Mouse (Mus musculus) left cerebral cortex, postnatal 36 days (tissue): ENCODE measurements at regions not wholly inside any gene's neighbourhood (a gene's known extent, or its start where the extent isn't known, plus 50 kb on each side); places are given as distances from the start of the nearest gene placed in this dataset.

Experiments
- DNase-seq, 2 experiments: peaks; one replicate each; pipeline ENCODE4 v3.0.0; 2021 to 2022; ENCODE audit warnings: low spot score in 2 of 2, mixed read lengths in 1 of 2
- intact Hi-C: fragments of 180-260 bp; cut with DNase I; formaldehyde crosslinking; loops from one replicate; pipeline ENCODE4 v1.15.1; 2025

GRCm38 (mm10) chr5:91721231-91722096 is 204.0 kb downstream of the Parm1 start:
- intact Hi-C loops, result no loop called here
- DNase-seq, result no peak

DNA sequence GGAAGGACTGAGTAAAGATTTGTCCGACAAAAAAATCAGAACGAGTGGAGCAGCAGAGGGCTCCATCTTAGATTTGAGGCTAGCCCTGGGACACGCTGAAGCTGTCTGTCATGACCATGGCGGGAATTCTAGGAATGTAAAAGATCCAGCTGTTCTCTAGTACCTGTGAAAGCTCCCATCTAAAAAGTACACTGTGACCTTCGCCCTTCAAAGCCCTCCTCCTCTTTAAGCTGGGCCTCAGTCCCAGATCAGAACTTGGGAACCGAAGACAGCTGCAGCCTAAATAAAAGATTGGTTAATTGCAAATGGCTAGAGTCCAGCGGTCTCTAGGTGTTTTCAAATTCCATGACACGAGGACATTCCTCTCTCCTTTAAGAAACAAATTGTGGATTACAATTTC is 195.6 kb downstream of the Parm1 start:
- intact Hi-C loops, result no loop called here
- DNase-seq, result no peak

DNA sequence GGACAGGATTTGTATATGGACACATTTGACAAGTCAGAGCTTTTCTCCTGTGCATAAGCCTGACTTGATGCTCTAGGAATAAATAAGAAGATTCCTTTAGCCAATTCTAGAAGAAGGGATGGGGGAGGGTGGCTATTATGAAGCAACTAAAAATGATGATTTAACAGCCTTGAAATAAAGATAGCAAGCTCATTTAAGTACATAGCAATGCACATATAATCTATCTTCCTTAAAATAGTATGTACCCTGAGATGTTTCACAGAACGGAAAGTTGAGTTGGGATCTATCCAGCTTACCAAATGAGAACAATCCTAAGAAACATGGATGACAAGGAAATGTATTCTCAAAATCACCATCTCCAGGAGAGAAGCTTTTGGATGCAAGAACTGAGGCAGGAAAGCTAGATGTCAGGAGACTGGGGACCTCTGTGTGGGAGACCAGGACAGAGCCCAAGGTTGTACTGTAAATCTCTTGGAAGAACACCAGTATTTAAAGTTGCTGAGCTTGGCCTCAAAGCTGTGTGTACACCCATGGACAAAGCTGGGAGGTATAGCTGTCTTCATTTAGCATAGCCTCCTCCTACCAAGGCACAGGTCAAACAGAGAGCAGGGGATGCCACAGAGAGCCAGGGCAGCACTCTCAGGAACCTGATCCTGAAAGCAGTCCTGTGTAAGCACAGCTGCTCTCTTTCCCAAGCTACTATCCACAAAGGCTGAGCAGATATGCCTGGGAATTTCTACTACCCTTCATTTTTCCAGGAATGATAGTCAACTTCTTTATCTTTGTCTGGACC is 192.3 kb downstream of the Parm1 start:
- DNase-seq, result peak in 1 of 2 experiments; percentile 9
- intact Hi-C loops, result no loop called here

DNA sequence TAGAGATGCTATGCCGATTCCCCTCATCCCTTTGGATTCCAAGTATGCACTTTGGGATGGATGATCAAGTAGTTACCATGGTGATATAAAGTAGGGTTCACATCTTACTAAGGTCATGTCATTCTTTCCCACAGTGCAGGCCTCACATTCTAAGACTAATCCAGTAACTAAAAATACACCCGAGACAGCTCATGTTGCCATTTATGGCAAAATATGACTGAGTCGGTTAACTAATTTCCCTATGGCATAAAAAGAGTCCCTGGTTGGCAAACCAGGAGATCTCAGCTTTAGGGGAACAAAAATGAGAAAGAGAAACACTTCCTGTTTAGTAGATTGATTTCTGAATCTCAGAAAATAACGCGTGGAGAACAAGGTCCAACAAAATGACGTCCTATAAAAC is 190.7 kb downstream of the Parm1 start:
- intact Hi-C loops, result no loop called here
- DNase-seq, result no peak

GRCm38 (mm10) chr5:91697075-91697474 is 179.7 kb downstream of the Parm1 start:
- no peak for DNase-seq
- intact Hi-C loops, result no loop called here

GRCm38 (mm10) chr5:91696532-91696931 is 179.1 kb downstream of the Parm1 start:
- no peak for DNase-seq
- intact Hi-C loops, result no loop called here

- intact Hi-C loops, result no loop called here
- no peak for DNase-seq
These were observed 178.2 kb downstream of the Parm1 start for GRCm38 (mm10) chr5:91695632-91696031.

GRCm38 (mm10) chr5:91693277-91693676 is 175.9 kb downstream of the Parm1 start:
- intact Hi-C loops, result no loop called here
- no peak for DNase-seq

GRCm38 (mm10) chr5:91692292-91692691 is 174.9 kb downstream of the Parm1 start:
- DNase-seq, result no peak
- intact Hi-C loops, result no loop called here

GRCm38 (mm10) chr5:91678727-91679126 is 161.3 kb downstream of the Parm1 start:
- DNase-seq, result peak in 1 of 2 experiments; percentile 17
- intact Hi-C loops, result no loop called here
